ENCODE assay signal across 18 mouse cellular contexts in the genomic region with DNA sequence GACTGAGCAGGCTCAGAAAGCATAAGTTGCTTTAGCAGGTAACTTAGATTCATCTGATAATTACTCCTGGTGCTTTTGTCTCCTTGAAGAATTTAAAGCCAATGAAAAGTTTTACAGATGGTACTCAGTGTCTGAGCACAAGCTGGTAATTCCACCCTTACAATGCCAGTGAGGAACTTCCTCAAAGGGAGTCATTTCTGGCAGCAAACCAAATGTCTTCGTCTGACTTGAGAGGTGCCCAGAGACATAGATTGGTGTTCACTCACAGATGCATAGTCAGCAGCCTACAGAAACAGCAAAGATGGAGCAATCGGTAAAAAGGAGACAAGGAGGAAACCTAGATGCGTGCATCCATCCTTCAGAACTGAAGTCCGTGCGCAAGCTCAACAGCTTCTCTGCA.
"Had no signal": no experiment of that assay in that cellular context is flagged by ENCODE, and none has a peak within 500 bp of the region (broad histone marks: within the 10 kb centered on the region; RNA-seq: fewer than 3 reads in every experiment).

No protein-coding gene starts in this region.

- DNase-seq: lung, adult 18-20 months; lung, embryonic 14.5 days; lung, postnatal 10 days; lung, postnatal 4 days; midbrain, embryonic 14.5 days; retina, postnatal 1 day; right cerebral cortex, adult 18-20 months; right cerebral cortex, postnatal 25 days; right cerebral cortex, postnatal 4 days; spleen, adult 18-20 months; thymus, adult 18-20 months; thymus, postnatal 14 days; thymus, postnatal 36 days had no signal

- H3K4me1 ChIP-seq: midbrain, embryonic 10.5 days; neural tube, embryonic 13.5 days; neural tube, embryonic 15.5 days had no signal

- H3K9me3 ChIP-seq: midbrain, embryonic 10.5 days; neural tube, embryonic 13.5 days; neural tube, embryonic 15.5 days had no signal

- H3K27ac ChIP-seq: midbrain, embryonic 10.5 days; neural tube, embryonic 13.5 days; neural tube, embryonic 15.5 days had no signal

- H3K27me3 ChIP-seq: neural tube, embryonic 13.5 days; neural tube, embryonic 15.5 days had no signal

- H3K36me3 ChIP-seq: midbrain, embryonic 10.5 days; neural tube, embryonic 13.5 days; neural tube, embryonic 15.5 days had no signal

- H3K9ac ChIP-seq: lung, embryonic 14.5 days; neural tube, embryonic 13.5 days; neural tube, embryonic 15.5 days had no signal

- H3K4me2 ChIP-seq: lung, embryonic 14.5 days; neural tube, embryonic 13.5 days; neural tube, embryonic 15.5 days had no signal

- ATAC-seq: midbrain, embryonic 16.5 days had no signal

- H3K4me3 ChIP-seq: midbrain, embryonic 10.5 days; myocyte; neural tube, embryonic 13.5 days; neural tube, embryonic 15.5 days had no signal
